Mouse (Mus musculus): ENCODE results near the gene Ccl26. TPM values are rescaled to one million over a fixed set of nuclear protein-coding genes. Genes with fewer than 3 reads are reported as not detected.

The Ccl26 gene
- total RNA-seq, 1 experiment: not detected

- Histone ChIP-seq H3K27ac (ENCODE audit: insufficient read depth, low read depth, low read length, poor library complexity, severe bottlenecking) (no peak overlapping the region), H3K4me1 (ENCODE audit: control insufficient read depth in 2 of 2, insufficient read depth in 2 of 2, low read length in 2 of 2, poor library complexity in 1 of 2) (no peaks in the 10 kb centered on the region), H3K4me3 (ENCODE audit: insufficient read depth in 1 of 2, low read depth in 1 of 2, low read length in 2 of 2, poor library complexity in 1 of 2, severe bottlenecking in 1 of 2) (no peak overlapping the region), H3K36me3 (ENCODE audit: control insufficient read depth, insufficient read depth, low read length, poor library complexity, severe bottlenecking) (no peaks in the 10 kb centered on the region), H3K9ac (ENCODE audit: insufficient read depth, low read depth, low read length, poor library complexity, severe bottlenecking) (no peak overlapping the region), H3K9me3 (ENCODE audit: control insufficient read depth, insufficient read depth, low read depth, low read length) (no peaks in the 10 kb centered on the region)
- no peak for DNase-seq (ENCODE audit: low read depth, low spot score)
- TF ChIP-seq CHD2 (IDR thresholded peaks at IDR 0.05; ENCODE audit: low read depth, low read length) (no peak), HCFC1 (IDR thresholded peaks at IDR 0.05; ENCODE audit: borderline replicate concordance, insufficient read depth, low read length) (no peak), ZNF384 (IDR thresholded peaks at IDR 0.05; ENCODE audit: low read depth, low read length) (no peak), MAFK (IDR thresholded peaks at IDR 0.05; ENCODE audit: insufficient read depth, low read depth, low read length) (no peak), ZC3H11A (IDR thresholded peaks at IDR 0.05; ENCODE audit: borderline replicate concordance, low read depth, low read length) (no peak)
- in situ Hi-C loops (cut with MboI; ENCODE audit: low sequenced_read_pairs in 2 of 2, unreplicated experiment in 2 of 2): no loop called here
Measured at GRCm38 (mm10) chr5:135579331-135579751, 16.0 kb upstream of the Ccl26 start.

- H3K4me3 ChIP-seq (ENCODE audit: insufficient read depth in 1 of 2, low read depth in 1 of 2, low read length in 2 of 2, poor library complexity in 1 of 2, severe bottlenecking in 1 of 2): no peak overlapping the region
- in situ Hi-C loops (cut with MboI; ENCODE audit: low sequenced_read_pairs in 2 of 2, unreplicated experiment in 2 of 2): no loop called here
- H3K27ac ChIP-seq (ENCODE audit: insufficient read depth, low read depth, low read length, poor library complexity, severe bottlenecking): no peak overlapping the region
- TF ChIP-seq HCFC1 (IDR thresholded peaks at IDR 0.05; ENCODE audit: borderline replicate concordance, insufficient read depth, low read length): no peak
- TF ChIP-seq ZC3H11A (IDR thresholded peaks at IDR 0.05; ENCODE audit: borderline replicate concordance, low read depth, low read length): no peak
- TF ChIP-seq CHD2 (IDR thresholded peaks at IDR 0.05; ENCODE audit: low read depth, low read length): no peak
- TF ChIP-seq ZNF384 (IDR thresholded peaks at IDR 0.05; ENCODE audit: low read depth, low read length): no peak
- no peak for TF ChIP-seq MAFK (IDR thresholded peaks at IDR 0.05; ENCODE audit: insufficient read depth, low read depth, low read length)
- no peak for DNase-seq (ENCODE audit: low read depth, low spot score)
- H3K9me3 ChIP-seq (ENCODE audit: control insufficient read depth, insufficient read depth, low read depth, low read length): no peaks in the 10 kb centered on the region
- H3K36me3 ChIP-seq (ENCODE audit: control insufficient read depth, insufficient read depth, low read length, poor library complexity, severe bottlenecking): no peaks in the 10 kb centered on the region
- H3K9ac ChIP-seq (ENCODE audit: insufficient read depth, low read depth, low read length, poor library complexity, severe bottlenecking): no peak overlapping the region
- no peaks in the 10 kb centered on the region for H3K4me1 ChIP-seq (ENCODE audit: control insufficient read depth in 2 of 2, insufficient read depth in 2 of 2, low read length in 2 of 2, poor library complexity in 1 of 2)
Measured at GRCm38 (mm10) chr5:135576055-135576454, 12.7 kb upstream of the Ccl26 start.

GRCm38 (mm10) chr5:135573006-135573405, 9.6 kb upstream of the Ccl26 start, which contains the start of gene Ccl24:
TSS of gene Ccl24 (minus strand) at chr5:135573049.
- DNase-seq (ENCODE audit: low read depth, low spot score): no peak
- TF ChIP-seq ZNF384 (IDR thresholded peaks at IDR 0.05; ENCODE audit: low read depth, low read length) (no peak), HCFC1 (IDR thresholded peaks at IDR 0.05; ENCODE audit: borderline replicate concordance, insufficient read depth, low read length) (no peak), CHD2 (IDR thresholded peaks at IDR 0.05; ENCODE audit: low read depth, low read length) (no peak), MAFK (IDR thresholded peaks at IDR 0.05; ENCODE audit: insufficient read depth, low read depth, low read length) (no peak), ZC3H11A (IDR thresholded peaks at IDR 0.05; ENCODE audit: borderline replicate concordance, low read depth, low read length) (no peak)
- H3K9me3 ChIP-seq (ENCODE audit: control insufficient read depth, insufficient read depth, low read depth, low read length): no peaks in the 10 kb centered on the region
- H3K36me3 ChIP-seq (ENCODE audit: control insufficient read depth, insufficient read depth, low read length, poor library complexity, severe bottlenecking): no peaks in the 10 kb centered on the region
- H3K4me1 ChIP-seq (ENCODE audit: control insufficient read depth in 2 of 2, insufficient read depth in 2 of 2, low read length in 2 of 2, poor library complexity in 1 of 2): no peaks in the 10 kb centered on the region
- H3K27ac ChIP-seq (ENCODE audit: insufficient read depth, low read depth, low read length, poor library complexity, severe bottlenecking): no peak within 1 kb of the TSS
- in situ Hi-C loops (cut with MboI; ENCODE audit: low sequenced_read_pairs in 2 of 2, unreplicated experiment in 2 of 2): no loop called here
- H3K4me3 ChIP-seq (ENCODE audit: insufficient read depth in 1 of 2, low read depth in 1 of 2, low read length in 2 of 2, poor library complexity in 1 of 2, severe bottlenecking in 1 of 2): no peak within 1 kb of the TSS
- no peak within 1 kb of the TSS for H3K9ac ChIP-seq (ENCODE audit: insufficient read depth, low read depth, low read length, poor library complexity, severe bottlenecking)

GRCm38 (mm10) chr5:135568698-135569097, 5.3 kb upstream of the Ccl26 start:
- no peak overlapping the region for H3K27ac ChIP-seq (ENCODE audit: insufficient read depth, low read depth, low read length, poor library complexity, severe bottlenecking)
- no peak for TF ChIP-seq HCFC1 (IDR thresholded peaks at IDR 0.05; ENCODE audit: borderline replicate concordance, insufficient read depth, low read length)
- TF ChIP-seq MAFK (IDR thresholded peaks at IDR 0.05; ENCODE audit: insufficient read depth, low read depth, low read length): peak; percentile 82
- DNase-seq (ENCODE audit: low read depth, low spot score): no peak
- in situ Hi-C loops (cut with MboI; ENCODE audit: low sequenced_read_pairs in 2 of 2, unreplicated experiment in 2 of 2): no loop called here
- no peak overlapping the region for H3K9ac ChIP-seq (ENCODE audit: insufficient read depth, low read depth, low read length, poor library complexity, severe bottlenecking)
- no peaks in the 10 kb centered on the region for H3K9me3 ChIP-seq (ENCODE audit: control insufficient read depth, insufficient read depth, low read depth, low read length)
- no peak overlapping the region for H3K4me3 ChIP-seq (ENCODE audit: insufficient read depth in 1 of 2, low read depth in 1 of 2, low read length in 2 of 2, poor library complexity in 1 of 2, severe bottlenecking in 1 of 2)
- H3K36me3 ChIP-seq (ENCODE audit: control insufficient read depth, insufficient read depth, low read length, poor library complexity, severe bottlenecking): no peaks in the 10 kb centered on the region
- no peaks in the 10 kb centered on the region for H3K4me1 ChIP-seq (ENCODE audit: control insufficient read depth in 2 of 2, insufficient read depth in 2 of 2, low read length in 2 of 2, poor library complexity in 1 of 2)
